Mouse (Mus musculus) ES-E14 (cell line): Measurements from ENCODE around the gene Ankrd33.

ENCODE experiments used
- CHD2 ChIP-seq: IDR thresholded peaks from 2 replicates; pipeline ENCODE4 v1.6.1; 2014; ENCODE audit warnings: mild to moderate bottlenecking, low read depth, low read length, inconsistent platforms
- MAFK ChIP-seq: IDR thresholded peaks from 2 replicates; pipeline ENCODE4 v1.6.1; 2014; ENCODE audit warnings: mild to moderate bottlenecking, low read depth, low read length, inconsistent platforms; ENCODE audit not compliant: insufficient read depth
- ZNF384 ChIP-seq: IDR thresholded peaks from 2 replicates; pipeline ENCODE4 v1.6.1; 2012; ENCODE audit warnings: low read depth, low read length, inconsistent platforms

DNA sequence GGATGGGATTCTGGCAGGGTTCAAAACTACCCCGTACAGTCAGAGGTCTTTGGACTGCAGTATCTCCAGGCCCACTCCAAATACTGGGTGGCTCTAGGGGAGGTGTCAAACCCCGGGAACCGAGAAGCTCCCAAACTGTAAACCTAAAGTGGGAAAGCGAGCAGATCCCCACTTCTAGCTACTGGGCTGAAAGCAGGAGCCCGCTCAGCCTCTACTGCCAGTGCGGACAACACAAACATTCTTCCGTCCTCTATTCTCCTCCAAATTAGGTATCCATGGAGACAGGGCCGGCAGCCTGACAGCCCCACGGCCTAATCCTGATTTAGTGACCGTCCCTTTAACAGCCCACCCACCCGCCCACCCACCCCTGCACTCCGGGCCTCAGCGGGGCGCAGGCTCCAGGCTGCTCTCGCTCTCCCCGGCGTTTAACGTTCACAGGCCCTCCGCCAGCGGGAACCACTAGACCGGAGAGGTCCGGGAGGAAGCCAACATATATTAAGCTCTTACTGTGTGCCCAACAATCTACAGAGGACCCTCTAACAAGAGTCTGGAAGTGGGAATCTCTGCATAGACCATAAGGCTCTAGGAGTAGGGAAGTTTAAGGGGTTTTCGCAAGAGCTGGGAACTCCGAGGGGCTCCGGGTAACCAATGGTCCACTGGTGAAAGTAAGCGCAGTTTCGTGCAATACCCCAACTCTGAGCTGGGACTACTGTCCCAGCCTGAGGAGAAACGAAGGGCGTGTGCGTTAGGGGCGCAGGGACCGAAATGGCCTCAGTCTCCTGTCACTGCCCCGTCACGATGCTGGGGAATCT lies 38.3 kb upstream of the Ankrd33 start:
- TF ChIP-seq MAFK (no peak), CHD2 (no peak), ZNF384 (no peak)
